Mouse (Mus musculus) thymus, adult 2 months (tissue): ENCODE results near the gene Plvap.

ENCODE experiments used
- CTCF ChIP-seq: fragments of 200-500 bp; IDR thresholded peaks from 2 replicates; pipeline ENCODE4 v1.5.1; 2012; ENCODE audit warnings: mild to moderate bottlenecking, control low read depth, low read length, moderate library complexity, borderline replicate concordance; ENCODE audit not compliant: control insufficient read depth, poor library complexity, insufficient read depth; ENCODE audit errors: extremely low read depth
- POLR2A ChIP-seq: fragments of 200-500 bp; IDR thresholded peaks from 2 replicates; pipeline ENCODE4 v1.6.1; 2012; ENCODE audit warnings: mild to moderate bottlenecking, low read length, control low read depth, moderate library complexity; ENCODE audit not compliant: control insufficient read depth, poor library complexity, insufficient read depth; ENCODE audit errors: extremely low read depth

- TF ChIP-seq POLR2A (no peak), CTCF (no peak)
These were observed 15.8 kb upstream of the Plvap start for GRCm38 (mm10) chr8:71527162-71527870.
